Mouse (Mus musculus) embryonic fibroblast, embryonic 13.5 days (primary cell): ENCODE data around the gene Ola1.

Experiments used
- CTCF ChIP-seq: IDR thresholded peaks from 2 replicates; pipeline ENCODE4 v1.5.1; 2011; ENCODE audit warnings: mild to moderate bottlenecking, control low read depth, low read length, moderate library complexity, borderline replicate concordance; ENCODE audit not compliant: insufficient read depth
- POLR2A ChIP-seq: IDR thresholded peaks from 2 replicates; pipeline ENCODE4 v1.6.1; 2011; ENCODE audit warnings: low read depth, mild to moderate bottlenecking, control low read depth, low read length, moderate library complexity

- no peak for TF ChIP-seq POLR2A
- TF ChIP-seq CTCF = no peak
These were observed 61.5 kb downstream of the Ola1 start for GRCm38 (mm10) chr2:73157202-73157601.
